Mouse (Mus musculus) thymus, postnatal 14 days (tissue): ENCODE results near the gene Trub2.

ENCODE experiments used
- DNase-seq: peaks from one replicate; pipeline ENCODE4 v3.0.0; 2021

Trub2 gene

DNA sequence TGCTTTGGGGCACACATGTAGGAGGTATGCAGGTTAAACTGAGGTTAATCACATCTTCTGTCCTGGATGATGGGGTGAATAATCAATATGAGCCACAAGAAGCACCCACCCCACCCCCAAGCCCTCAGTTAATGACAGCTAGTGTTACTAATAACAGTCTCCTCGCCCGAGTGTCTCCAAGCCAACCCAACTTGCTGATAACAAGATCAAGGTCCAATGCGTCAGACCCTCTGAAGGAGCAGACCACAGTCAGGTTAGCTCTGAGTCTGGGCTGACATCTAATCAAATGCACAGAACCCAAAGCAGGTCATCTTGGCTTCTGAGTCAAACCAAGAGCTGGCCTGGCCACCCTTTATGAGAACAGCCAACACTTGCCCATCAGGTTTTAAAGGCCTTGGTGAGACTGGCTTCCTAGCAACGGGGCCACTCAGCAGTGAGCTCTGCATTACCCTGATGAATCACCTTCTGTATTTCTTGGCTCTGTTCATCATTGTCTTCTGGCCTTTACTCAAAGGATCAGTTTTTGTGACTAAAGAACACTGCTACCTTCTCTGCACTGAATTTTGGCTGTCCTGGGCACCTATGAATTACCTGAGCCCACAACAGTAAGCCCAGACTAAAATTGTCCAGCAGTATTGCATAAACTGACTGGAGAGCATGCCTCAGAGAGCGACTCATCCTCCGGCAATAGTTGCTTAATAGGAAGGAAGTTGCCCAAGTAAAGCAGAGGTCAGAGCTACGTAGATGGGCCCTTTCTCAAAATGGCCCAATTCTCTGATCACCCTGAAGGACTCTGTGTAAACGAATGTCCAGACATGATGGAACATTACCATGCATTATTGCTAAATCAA is 16.5 kb downstream of the Trub2 start:
- DNase-seq = no peak

DNA sequence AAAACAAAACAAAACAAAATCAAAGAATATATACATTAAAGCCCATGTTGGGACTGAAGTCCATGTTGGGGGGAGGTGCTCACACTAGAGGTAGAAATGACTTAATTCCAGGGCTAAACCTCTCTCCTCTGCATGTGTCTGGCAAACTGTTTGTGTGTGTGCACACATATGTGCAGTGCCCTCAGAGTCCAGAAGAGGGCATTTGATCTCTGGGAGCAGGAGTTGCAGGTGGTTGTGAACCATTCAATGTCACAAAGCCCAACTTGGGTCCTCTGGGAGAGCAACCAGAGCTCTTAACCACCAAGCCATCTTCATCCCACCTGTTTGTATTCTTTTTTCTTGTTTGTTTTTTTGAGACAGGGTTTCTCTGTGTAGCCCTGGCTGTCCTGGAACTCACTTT is 18.1 kb downstream of the Trub2 start:
- DNase-seq = no peak

DNA sequence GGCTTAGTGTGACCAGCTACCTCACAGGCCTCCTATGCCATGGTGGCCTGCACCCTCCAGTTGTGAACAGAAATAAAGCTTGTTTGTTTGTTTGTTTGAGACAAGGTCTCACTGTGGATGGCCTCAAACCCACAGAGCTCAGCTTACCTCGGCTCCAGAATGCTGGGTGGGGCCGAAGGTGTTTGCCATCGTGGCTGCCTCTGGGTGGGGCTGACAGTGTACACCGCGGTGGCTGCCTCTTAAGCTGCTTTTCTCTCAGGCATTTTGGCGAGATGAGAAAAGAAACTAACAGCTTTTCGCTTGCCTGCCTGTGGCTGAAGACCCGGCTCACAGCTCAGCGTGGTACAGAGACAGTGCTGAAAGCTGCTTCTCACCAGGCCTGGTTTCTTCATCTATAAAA is 19.4 kb downstream of the Trub2 start:
- no peak for DNase-seq

DNA sequence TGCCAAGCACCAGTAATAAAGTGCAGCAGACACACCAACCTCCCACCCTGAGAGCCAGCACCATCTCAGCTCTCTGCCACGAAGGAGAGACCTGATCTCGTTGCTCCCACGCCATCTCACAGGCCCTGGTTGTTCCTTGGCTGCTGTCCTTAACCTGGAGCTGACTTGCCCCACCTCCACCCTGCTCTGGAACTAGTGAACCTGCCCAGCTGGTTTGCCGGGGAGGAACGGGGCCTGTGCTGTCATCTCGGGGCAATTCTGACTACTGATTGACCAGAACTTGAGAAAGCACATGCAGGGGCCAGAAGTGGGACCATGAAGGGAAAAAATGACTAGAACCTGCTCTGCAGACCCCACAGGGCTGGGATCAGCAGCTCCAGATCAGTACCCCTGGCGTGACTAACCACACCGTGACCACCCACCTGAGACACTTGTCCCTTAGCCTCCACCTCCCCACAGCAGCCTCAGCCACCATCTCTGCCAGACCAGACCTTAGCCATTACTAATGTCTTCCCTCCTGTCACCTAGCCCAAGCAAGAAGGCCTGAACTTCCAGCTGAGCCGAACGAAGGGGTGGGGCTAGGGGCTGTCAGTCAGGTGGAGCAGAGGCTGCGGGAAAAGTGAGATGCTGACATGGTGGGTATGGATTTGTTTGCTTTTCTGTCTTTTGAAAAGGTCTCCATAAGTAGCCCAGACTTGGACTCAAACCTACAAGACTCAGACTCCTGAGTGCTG is 20.2 kb downstream of the Trub2 start:
- no peak for DNase-seq

DNA sequence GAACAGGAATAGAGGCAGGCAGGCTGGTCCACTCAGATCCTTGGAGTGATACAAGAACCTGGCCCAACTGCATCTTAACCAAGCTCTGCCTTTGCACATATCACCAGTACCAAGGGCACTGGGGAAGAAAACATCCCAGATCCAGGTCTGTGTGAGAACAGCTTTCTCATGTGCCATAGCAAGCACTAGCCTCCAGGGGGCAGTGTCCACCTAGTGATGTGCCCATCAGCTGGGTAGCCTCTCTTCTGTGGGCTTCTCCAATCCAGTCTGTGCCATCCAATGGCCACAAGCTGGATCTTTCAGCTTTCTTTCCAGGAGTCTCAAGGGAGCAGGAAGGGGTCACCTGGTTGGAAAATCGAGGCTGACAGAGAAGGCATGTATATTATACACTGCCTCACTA is 23.5 kb downstream of the Trub2 start:
- DNase-seq = peak; percentile 67

DNA sequence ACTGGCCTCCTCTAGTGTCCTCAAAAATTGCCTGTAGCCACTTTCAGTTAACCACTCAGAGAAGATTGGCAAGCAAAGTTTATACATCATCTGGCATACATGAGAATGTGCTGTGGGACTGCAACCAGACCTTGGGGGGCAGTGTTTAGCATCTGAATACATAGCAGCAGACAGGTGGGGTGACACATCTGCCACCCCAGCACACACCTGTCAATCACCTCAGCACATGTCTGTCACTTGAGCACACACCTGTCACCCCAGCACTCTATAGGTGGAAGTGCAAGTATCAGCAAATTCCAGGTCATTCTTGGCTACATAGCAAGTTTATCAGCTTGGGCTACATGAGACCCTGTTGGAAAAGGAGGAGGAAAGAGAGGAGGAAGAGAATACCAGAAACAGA is 32.6 kb downstream of the Trub2 start:
- DNase-seq = no peak

DNA sequence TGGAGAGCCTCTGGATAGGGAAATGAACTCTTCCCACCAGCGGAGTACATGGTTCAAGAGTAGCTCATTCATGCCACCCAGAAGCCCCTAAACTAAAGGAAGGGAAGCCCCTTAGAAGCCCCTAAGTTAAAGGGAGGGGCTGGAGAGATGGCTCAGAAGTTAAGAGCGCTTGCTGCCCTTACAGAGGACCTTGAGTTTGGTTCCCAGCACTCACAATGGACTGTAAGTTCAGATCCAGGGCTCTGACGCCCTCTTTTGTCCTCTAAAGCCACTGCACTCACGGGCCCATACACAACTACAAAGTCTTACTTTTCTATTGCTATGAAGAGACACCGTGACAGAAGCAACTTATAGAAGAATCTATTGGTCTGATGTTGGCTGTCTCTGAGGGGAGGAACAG is 35.9 kb downstream of the Trub2 start:
- DNase-seq = no peak

DNA sequence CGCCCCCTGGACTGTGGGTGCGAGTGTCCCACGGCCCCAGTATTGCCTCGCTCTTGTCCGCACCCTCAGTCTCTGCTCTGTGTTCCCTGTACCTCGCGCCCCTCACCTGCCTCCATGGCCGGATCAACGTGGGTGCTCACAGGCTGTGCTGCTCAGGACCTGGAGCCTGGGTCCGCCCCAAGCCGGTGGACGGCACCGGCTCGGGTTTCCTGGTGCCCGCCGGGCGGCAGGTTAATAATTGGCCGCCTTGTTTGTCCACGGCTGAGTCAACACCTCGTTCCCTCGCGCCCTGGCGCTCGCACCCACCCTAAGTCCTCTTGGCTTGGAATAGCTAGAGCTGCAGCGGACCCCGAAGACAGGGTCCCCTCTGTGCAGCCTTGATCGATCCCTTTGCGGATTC is 36.8 kb downstream of the Trub2 start, which contains the start of gene Gm13420:
Gene Gm13420 (minus strand): TSS at position 189 of the 400 bp plus-strand sequence.
- no peak for DNase-seq

DNA sequence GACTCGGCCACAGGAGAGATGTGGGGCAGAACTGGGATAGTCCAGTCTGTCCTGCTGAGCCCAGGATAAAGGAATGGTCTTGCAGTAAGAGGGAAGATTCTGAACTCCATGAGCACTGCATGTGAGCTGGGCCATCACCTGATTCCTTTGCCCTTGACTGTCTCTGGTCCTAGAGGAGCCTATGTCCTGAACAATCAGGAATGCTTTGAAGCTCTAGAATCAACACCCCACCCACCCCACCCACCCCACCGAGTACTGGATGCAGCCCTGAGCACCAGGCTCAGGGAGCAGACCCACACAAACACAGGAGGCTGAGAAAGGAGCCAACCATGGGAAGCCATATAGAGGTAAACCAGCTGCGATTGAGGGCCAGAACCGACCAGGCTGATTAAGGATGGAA is 39.8 kb downstream of the Trub2 start:
- no peak for DNase-seq

DNA sequence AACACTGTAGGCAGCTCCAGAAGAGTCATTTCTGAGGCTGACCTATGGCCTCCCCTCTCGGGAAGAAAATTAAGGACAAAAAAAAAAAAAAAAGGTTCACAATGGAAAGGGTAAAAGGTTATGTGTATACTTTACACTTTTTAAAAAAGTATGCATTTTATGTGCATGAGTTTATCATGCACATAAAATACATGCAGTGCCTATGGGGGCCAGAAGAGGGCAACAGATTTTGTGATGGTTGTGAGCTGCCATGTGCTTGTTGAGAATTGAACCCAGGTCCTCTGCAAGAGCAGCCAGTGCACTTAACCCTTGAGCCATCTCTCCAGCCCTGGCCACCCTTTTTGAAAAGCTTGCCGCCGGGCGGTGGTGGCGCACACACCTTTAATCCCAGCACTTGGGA is 40.5 kb downstream of the Trub2 start:
- peak; percentile 52 for DNase-seq

DNA sequence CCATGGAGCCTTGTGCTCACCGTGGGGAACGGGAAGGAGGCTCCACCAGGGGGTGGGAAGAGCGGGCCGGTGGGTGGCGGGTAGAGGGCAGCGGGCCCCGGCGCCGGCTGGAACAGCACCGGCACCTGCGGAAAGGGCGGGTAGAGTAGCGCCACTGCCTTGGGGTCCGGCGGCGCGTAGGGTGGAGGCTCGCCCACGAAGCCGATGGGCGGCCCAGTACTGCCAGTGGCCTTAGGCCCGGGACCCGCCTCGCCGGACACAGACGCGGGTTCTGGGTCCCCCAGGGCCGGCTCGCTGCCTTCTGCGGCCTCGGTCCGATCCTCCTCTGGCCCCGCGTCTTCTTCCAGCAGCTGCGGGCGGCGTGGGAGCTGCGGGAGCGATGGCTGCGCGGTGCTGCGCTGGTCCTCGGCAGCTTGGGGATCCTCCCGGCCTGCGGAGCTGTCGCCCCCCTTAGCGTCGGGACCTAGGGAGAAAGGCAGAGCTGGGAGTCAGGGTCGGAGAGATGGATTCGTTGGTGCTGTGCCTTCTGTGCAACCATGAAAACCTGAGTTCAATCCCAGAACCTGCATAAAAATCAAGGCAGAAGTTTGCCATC is 41.0 kb downstream of the Trub2 start:
- DNase-seq = no peak

DNA sequence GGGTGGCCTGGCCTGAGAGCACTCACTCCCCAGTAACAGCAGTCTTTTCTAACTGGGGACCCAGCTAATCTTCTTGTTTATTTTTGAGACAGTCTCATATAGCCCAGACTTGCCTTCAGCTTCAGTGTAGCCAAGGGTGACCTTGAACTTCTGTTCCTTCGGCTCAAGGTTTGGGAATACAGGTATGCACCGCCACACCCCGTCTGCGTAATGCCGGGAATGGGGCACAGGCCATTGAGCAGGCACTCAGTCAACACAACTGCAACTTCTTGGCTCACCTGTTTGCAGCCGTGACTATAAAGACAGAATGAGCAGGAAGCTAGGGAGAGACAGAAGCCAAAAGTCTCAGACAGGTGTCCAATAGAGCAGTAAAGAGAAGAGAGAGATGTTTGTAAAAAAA is 44.0 kb downstream of the Trub2 start:
- no peak for DNase-seq

DNA sequence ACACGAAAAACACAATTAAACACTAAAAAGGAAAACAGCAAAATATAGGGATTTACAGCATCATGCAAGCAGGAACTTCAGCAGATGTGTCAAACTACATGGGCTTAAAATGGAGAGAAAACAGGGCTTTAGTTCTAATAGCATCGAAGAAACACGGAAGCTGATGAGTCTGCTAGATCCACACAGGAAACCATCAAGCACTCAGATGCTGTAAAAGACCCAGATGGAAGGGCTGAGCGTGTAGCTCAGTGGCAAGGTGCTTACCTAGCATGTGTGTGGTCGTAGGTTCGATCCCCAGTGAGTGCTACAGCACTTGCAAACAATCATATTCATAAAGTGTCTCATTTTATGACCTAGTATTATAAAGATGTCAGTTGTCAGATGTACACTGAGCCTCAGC is 47.1 kb downstream of the Trub2 start:
- no peak for DNase-seq

DNA sequence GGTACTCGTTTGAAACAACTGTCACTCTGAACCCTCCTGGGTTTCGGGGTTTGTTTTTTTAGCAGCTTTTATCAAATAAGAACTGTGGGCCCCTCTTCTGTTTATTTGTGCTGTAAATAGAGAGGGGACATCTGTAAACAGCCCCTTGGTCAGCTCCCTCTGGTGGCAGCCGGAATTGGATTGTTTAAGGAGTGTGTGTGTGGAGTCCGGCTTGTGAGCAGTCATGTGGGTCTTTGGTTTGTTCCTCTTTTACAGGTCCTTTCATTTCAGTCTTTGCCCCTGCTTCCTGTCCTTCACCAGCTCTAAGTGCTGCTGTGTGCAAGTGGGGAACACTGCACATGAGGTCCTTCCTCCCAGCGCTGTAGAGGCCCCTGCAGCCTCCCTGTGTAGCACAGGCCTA is 48.9 kb downstream of the Trub2 start:
- no peak for DNase-seq

DNA sequence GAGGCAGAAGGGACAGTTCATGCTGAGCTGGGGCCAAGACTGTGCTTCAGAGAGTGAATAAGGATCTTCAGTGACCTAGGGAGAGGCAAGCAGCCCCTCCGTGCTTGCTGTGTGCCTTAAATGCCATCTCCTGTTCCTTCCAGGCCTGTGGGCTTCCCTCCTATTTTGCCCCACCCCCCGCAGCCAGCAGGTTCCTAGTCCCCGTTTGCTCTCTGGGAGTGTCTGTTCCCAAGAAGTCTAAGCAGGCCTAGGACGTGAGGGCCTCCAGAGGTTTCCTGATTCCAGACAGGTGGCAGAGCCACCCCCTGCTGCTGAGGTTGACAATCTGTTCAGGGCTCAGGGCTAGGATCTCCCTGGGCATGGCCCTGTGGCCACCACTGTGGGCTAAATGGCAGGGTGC is 49.5 kb downstream of the Trub2 start:
- no peak for DNase-seq

DNA sequence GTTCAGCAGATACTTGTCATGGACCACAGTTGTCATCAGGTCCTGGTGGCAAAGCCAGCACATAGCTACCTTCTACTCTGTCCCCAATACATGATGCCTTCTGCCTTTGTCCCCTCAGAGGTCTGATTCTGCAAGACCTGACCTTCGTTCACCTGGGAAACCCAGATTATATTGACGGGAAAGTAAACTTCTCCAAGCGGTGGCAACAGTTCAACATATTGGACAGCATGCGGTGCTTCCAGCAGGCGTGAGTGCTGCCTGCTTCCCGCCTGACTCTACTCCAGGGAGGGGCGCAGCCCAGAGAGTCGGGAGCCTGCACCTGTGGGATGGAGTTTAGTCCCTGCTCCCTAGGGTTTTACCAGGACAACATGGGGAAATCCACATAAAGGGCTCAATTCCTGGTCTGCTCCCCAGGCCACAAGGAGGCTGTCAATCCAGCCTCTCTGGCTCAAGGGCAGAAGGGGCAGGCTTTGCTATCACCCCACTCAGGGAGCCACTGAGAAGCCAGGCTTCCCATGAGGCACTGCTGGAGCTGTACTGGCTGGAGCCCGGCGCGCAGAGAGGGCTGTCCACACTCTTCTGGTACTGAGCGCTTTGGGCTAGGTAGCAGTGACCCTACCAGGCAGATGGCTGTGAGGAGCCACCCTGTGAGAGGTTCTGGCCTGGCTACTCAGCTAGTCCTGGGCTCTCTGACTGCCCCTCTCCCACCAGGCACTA is 50.9 kb downstream of the Trub2 start:
- no peak for DNase-seq

DNA sequence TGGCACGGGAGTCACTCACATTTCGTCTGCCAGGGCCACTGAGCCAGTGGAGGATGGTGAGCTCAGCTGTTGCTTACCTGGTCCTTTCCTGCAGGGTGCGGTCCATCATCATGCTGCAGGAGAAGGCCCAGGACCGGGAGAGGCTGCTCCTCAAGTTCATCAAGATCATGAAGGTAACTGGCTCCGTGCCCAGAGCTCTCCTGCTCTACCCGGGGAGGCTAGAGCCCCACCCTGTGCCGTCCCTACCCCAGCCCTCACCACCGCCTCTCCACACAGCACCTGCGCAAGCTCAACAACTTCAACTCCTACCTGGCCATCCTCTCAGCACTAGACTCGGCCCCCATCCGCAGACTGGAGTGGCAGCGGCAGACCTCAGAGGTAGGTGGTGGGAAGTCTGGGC is 52.6 kb downstream of the Trub2 start:
- no peak for DNase-seq

DNA sequence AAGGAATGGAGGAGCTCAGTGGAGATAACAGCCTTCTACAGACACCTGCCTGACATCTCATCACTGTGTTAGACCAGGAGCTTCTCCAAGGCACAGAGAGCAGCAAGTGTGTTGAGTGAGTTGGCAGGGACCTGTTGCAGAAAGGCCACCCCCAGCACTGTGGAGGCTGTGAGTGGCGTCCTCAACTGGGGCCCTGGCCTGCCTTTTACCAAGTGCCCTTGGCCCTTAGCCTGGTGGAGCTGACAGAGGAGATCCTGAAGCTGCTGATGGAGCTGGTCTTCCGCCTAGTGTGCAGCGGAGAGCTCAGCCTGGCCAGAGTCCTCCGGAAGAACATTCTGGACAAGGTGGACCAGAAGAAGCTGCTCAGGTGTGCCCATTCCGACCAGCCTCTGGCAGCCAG is 55.0 kb downstream of the Trub2 start:
- no peak for DNase-seq

DNA sequence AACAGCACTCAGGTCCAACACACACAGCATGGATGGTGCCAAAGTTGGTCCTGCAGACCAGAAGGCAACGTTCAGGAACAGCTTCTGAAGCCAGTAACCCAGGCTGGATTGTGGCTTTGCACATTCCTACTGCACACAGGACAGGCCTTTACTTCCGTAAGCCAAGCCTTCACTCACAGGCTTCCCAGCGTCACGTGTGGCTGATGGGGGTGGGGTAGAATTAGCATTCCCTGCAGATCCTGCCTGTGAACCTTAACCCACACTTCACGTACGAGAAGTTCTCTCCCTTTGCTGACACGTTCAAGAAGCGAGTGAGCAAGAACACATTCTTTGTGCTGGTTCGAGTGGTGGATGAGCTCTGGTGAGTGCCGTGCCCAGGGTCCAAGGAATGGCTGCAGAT is 55.7 kb downstream of the Trub2 start:
- no peak for DNase-seq

DNA sequence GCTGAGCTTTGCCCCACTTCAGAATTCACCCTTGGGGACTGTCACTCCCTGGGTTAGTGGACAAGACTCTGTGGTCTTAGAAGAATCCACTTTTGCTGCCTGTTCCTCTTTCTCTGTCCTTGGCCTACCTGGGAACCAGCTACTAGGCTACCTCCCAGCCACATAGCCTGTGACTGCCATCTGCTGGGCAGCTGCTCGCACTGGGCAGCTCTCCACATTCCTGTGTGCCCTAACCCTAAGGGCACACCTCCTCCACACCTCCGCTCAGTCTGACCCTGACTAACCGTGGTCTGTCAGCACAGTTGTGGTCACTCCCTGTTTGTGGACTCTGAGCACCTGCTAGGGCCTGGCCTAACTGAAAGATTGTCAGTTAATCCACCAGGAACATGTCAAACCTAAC is 56.8 kb downstream of the Trub2 start:
- peak; percentile 68 for DNase-seq

DNA sequence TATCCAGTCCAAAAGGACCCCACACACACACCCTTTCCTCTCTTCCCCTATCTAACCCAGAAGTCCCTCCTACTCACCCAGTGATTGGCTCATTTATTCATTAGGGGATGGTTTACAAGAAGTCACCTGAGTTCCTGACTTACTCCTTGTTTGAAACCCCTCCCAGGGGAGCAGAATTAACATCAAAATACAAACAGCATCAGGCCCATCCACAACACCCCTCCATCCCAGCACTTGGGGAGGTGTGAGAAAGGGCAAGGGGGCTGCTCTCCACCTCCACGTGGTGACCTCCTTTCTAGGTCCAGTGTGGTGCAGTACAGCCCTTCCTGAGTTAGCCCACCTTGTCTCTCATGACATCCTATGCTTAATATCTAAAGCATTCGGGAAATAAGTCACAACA is 58.8 kb downstream of the Trub2 start:
- no peak for DNase-seq

DNA sequence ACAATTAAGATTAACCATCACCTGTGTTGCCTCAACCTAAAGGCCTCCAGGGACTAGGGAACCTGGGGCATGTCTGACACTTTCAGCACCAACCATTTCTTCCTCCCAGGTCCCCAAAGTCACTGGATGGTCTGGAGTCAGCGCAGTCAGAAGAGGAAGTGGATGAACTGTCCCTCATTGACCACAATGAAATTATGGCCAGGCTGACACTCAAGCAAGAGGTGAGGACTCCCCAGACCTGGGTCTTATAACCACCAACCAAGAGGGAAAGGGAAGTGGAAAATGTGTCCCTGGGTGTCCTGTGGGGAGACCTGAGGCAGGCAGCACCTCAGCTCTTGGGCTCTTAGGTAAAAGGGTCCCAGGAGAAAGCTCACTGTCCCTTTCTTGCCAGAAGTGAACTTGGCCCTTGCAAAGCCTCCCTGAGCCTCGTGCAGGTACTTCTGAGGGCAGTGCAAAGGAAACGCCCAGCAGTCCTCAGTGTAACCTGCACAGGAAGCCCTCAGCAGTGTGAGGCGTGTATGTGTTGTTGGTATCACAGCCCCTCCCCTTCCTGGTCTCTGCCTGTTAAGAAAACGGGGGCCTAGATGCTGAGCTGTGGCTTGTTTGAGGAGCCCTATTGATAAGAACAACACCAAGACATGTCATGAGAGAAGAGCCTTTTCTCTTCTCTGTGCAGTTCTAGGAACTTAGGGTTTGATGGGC is 63.5 kb downstream of the Trub2 start:
- peak; percentile 55 for DNase-seq

DNA sequence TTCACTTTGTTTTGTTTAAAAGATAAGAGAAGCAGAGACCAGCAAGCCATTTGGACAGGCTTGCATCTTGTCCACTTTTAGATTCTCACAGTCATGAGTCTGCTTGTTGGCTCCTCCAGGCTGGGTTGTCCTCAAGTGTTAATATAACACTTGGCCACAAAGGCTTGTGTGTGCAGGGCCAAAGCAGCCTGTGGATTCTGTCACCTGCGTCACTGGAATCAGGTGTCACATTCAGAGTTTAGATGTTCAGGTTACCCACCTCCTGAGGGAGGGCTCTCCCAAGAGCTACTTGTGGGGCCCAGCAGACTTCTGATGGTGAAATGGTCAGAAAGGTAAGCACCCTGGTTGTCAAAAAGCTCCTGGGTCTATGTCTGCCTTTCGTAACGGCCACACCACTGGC is 65.2 kb downstream of the Trub2 start:
- no peak for DNase-seq
